Mouse (Mus musculus): ENCODE results near the gene 1700001C19Rik.

GRCm38 (mm10) chr17:47381917-47382316 is 55.3 kb downstream of the 1700001C19Rik start:
- TF ChIP-seq CTCF (IDR thresholded peaks at IDR 0.05; ENCODE audit: extremely low read depth, insufficient read depth, insufficient read length, insufficient replicate concordance) (no peak), POLR2A (IDR thresholded peaks at IDR 0.05; ENCODE audit: low read depth, low read length) (no peak)

Data from spleen, adult 2 months (tissue).